Mouse (Mus musculus) myocyte (in vitro differentiated cells): ENCODE results near the gene Chaf1b. TPM values are rescaled to one million over a fixed set of nuclear protein-coding genes. Genes with fewer than 3 reads are reported as not detected.

Experiments
- H3K27me3 ChIP-seq: one replicate; pipeline ENCODE4 v1.6.1; 2011; ENCODE audit not compliant: control insufficient read depth, insufficient read depth, insufficient read length
- H3K36me3 ChIP-seq: one replicate; pipeline ENCODE4 v1.6.1; 2011; ENCODE audit not compliant: control insufficient read depth, insufficient read depth
- H3K4me2 ChIP-seq: one replicate; pipeline ENCODE4 v1.6.1; 2011; ENCODE audit warnings: low read depth, control low read depth
- H3K4me3 ChIP-seq: one replicate; pipeline ENCODE4 v1.5.1; 2011; ENCODE audit warnings: mild to moderate bottlenecking, control low read depth, moderate library complexity
- H3K79me2 ChIP-seq: one replicate; pipeline ENCODE4 v1.6.1; 2011; ENCODE audit not compliant: control insufficient read depth, insufficient read depth
- H3ac ChIP-seq: one replicate; pipeline ENCODE4 v1.6.1; 2011; ENCODE audit not compliant: control insufficient read depth, insufficient read length
- CEBPB ChIP-seq: IDR thresholded peaks from 2 replicates; pipeline ENCODE4 v1.6.1; 2011; ENCODE audit warnings: mild to moderate bottlenecking, moderate library complexity; ENCODE audit not compliant: poor library complexity, insufficient read depth, severe bottlenecking
- E2F4 ChIP-seq: IDR thresholded peaks from one replicate; pipeline ENCODE4 v1.6.1; 2011; ENCODE audit warnings: mild to moderate bottlenecking, control low read depth, moderate library complexity; ENCODE audit not compliant: insufficient read depth
- MAX ChIP-seq: IDR thresholded peaks from one replicate; pipeline ENCODE4 v1.6.1; 2011; ENCODE audit warnings: low read depth, mild to moderate bottlenecking, control low read depth
- MYOD1 ChIP-seq, 3 experiments: IDR thresholded peaks; one replicate each; pipeline ENCODE4 v1.6.1; 2011; ENCODE audit warnings: control low read depth in 2 of 3, low read depth in 2 of 3, mild to moderate bottlenecking in 2 of 3, moderate library complexity in 1 of 3; ENCODE audit not compliant: insufficient read length in 2 of 3, control insufficient read depth in 1 of 3
- MYOG ChIP-seq, 3 experiments: IDR thresholded peaks; one replicate each; pipeline ENCODE4 v1.6.1; 2011; ENCODE audit warnings: control low read depth in 2 of 3, low read depth in 2 of 3, mild to moderate bottlenecking in 2 of 3; ENCODE audit not compliant: insufficient read length in 2 of 3, control insufficient read depth in 1 of 3, insufficient read depth in 1 of 3
- POLR2A ChIP-seq: IDR thresholded peaks from one replicate; pipeline ENCODE4 v1.6.1; 2011; ENCODE audit warnings: low read depth, mild to moderate bottlenecking, control low read depth, moderate library complexity; ENCODE audit not compliant: insufficient read length
- POLR2AphosphoS2 ChIP-seq: IDR thresholded peaks from one replicate; pipeline ENCODE4 v1.6.1; 2011; ENCODE audit warnings: low read depth, control low read depth; ENCODE audit not compliant: insufficient read length
- REST ChIP-seq: IDR thresholded peaks from one replicate; pipeline ENCODE4 v1.6.1; 2011; ENCODE audit warnings: mild to moderate bottlenecking, control low read depth, moderate library complexity; ENCODE audit not compliant: insufficient read depth, insufficient read length
- SRF ChIP-seq: IDR thresholded peaks from one replicate; pipeline ENCODE4 v1.6.1; 2011; ENCODE audit warnings: low read depth; ENCODE audit not compliant: control insufficient read depth, insufficient read length
- TCF12 ChIP-seq: IDR thresholded peaks from one replicate; pipeline ENCODE4 v1.6.1; 2011; ENCODE audit warnings: mild to moderate bottlenecking, control low read depth; ENCODE audit not compliant: poor library complexity, insufficient read depth, severe bottlenecking
- TCF3 ChIP-seq: IDR thresholded peaks from one replicate; pipeline ENCODE4 v1.6.1; 2011; ENCODE audit warnings: low read depth, control low read depth; ENCODE audit not compliant: insufficient read length
- USF1 ChIP-seq: IDR thresholded peaks from one replicate; pipeline ENCODE4 v1.6.1; 2011; ENCODE audit warnings: low read depth, mild to moderate bottlenecking, control low read depth, moderate library complexity
- polyA plus RNA-seq: library from polyadenylated mRNA; unstranded; fragments of >200 nt; fragmentation: generic; extraction: Trizol; gene quantifications from one replicate; pipeline ENCODE4 v1.2.1, GENCODE M21; 2012; ENCODE audit warnings: missing spikeins

Chaf1b gene
- polyA plus RNA-seq, result 7.1 TPM

- TF ChIP-seq TCF12 (no peak), USF1 (no peak), REST (no peak), E2F4 (peak; percentile 71), MYOD1 (IDR thresholded peaks at IDR 0.05; ENCODE audit: control insufficient read depth in 1 of 3, insufficient read length in 2 of 3, low read depth in 2 of 3) (no peak), TCF3 (no peak), MAX (no peak), MYOG (IDR thresholded peaks at IDR 0.05; ENCODE audit: control insufficient read depth in 1 of 3, insufficient read depth in 1 of 3, insufficient read length in 2 of 3, low read depth in 2 of 3) (no peak), SRF (no peak), POLR2AphosphoS2 (no peak), POLR2A (peak; percentile 24), CEBPB (no peak)
These were observed at the start of gene Chaf1b for GRCm38 (mm10) chr16:93883423-93884085. Gene Chaf1b, plus strand, starts transcription at chr16:93883901.

DNA sequence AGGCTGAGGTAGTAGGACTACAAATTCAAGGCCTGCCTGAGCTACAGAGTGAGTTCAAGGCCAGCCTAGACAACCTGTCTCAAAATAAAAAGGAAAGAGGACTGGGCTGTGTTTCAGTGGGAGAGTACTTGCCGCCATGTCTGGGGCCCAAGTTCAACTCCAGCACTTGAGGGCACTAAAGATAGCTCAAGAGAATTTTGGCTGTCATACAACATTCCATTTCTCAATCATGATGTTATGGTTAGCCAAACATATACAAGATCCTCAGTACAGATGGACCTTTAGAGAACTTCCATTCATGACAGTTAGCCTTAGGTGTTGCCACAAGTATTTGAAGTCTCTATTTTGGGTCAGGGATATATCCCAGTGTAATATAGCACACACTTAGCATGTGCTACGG lies 49.6 kb upstream of the Chaf1b start:
- TF ChIP-seq SRF (no peak), MYOD1 (IDR thresholded peaks at IDR 0.05; ENCODE audit: control insufficient read depth in 1 of 3, insufficient read length in 2 of 3, low read depth in 2 of 3) (no peak), USF1 (no peak), MYOG (IDR thresholded peaks at IDR 0.05; ENCODE audit: control insufficient read depth in 1 of 3, insufficient read depth in 1 of 3, insufficient read length in 2 of 3, low read depth in 2 of 3) (no peak), MAX (no peak), POLR2AphosphoS2 (no peak), TCF3 (no peak), POLR2A (no peak)
- Histone ChIP-seq H3K4me3 (no peak overlapping the region), H3K79me2 (peaks cover 66% of the 10 kb centered on the region), H3K4me2 (peak overlapping the region; percentile 93), H3ac (no peak overlapping the region), H3K27me3 (no peaks in the 10 kb centered on the region), H3K36me3 (no peaks in the 10 kb centered on the region)

More at GRCm38 (mm10) chr16:93883423-93884085, at the start of gene Chaf1b:
- H3K4me2 ChIP-seq, result peak within 1 kb of the TSS; percentile 93
- H3K79me2 ChIP-seq, result no peaks in the 10 kb centered on the region
- H3ac ChIP-seq, result peak within 1 kb of the TSS; percentile 24
- H3K4me3 ChIP-seq, result peak within 1 kb of the TSS; percentile 65
- H3K27me3 ChIP-seq, result no peaks in the 10 kb centered on the region
- H3K36me3 ChIP-seq, result no peaks in the 10 kb centered on the region

DNA sequence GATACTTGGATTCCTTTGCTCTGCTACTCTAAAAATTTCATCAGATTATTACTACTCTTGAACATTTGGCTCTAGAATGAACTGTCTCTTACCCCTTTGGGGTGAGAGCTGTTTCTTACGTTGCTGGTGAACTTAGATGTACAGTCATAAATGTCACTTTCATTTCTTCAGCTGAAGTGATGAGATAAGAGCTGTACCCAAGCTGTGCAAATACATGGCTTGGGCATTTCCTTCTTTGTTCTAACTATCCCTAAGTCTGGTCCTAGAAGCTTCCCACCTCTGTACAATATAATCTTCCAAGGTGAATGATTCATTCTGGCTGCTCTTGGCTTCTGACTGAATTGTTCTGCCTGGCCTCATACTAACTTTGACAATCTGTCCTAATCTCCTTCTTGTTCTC lies 44.7 kb upstream of the Chaf1b start:
- H3K79me2 ChIP-seq, result peaks cover 90% of the 10 kb centered on the region
- no peak for TF ChIP-seq REST
- TF ChIP-seq MYOG (IDR thresholded peaks at IDR 0.05; ENCODE audit: control insufficient read depth in 1 of 3, insufficient read depth in 1 of 3, insufficient read length in 2 of 3, low read depth in 2 of 3), result no peak
- no peak for TF ChIP-seq POLR2AphosphoS2
- TF ChIP-seq CEBPB, result no peak
- TF ChIP-seq MYOD1 (IDR thresholded peaks at IDR 0.05; ENCODE audit: control insufficient read depth in 1 of 3, insufficient read length in 2 of 3, low read depth in 2 of 3), result no peak
- no peak for TF ChIP-seq TCF3
- no peak for TF ChIP-seq POLR2A
- no peak for TF ChIP-seq SRF
- no peak for TF ChIP-seq MAX
- TF ChIP-seq E2F4, result no peak
- TF ChIP-seq TCF12, result no peak
- TF ChIP-seq USF1, result no peak
- H3K4me2 ChIP-seq, result no peak overlapping the region
- no peaks in the 10 kb centered on the region for H3K36me3 ChIP-seq
- no peak overlapping the region for H3ac ChIP-seq
- no peaks in the 10 kb centered on the region for H3K27me3 ChIP-seq
- no peak overlapping the region for H3K4me3 ChIP-seq

- Histone ChIP-seq H3K4me3 (no peak overlapping the region), H3K36me3 (peaks cover 66% of the 10 kb centered on the region), H3K79me2 (peaks cover 5% of the 10 kb centered on the region), H3ac (no peak overlapping the region), H3K27me3 (no peaks in the 10 kb centered on the region), H3K4me2 (no peak overlapping the region)
- TF ChIP-seq REST, result peak; percentile 51
- no peak for TF ChIP-seq E2F4
- no peak for TF ChIP-seq TCF12
These were observed 33.2 kb upstream of the Chaf1b start for GRCm38 (mm10) chr16:93850527-93850926.

GRCm38 (mm10) chr16:93859967-93860366 lies 23.7 kb upstream of the Chaf1b start:
- H3ac ChIP-seq, result no peak overlapping the region
- no peaks in the 10 kb centered on the region for H3K79me2 ChIP-seq
- peaks cover 53% of the 10 kb centered on the region for H3K36me3 ChIP-seq
- H3K27me3 ChIP-seq, result no peaks in the 10 kb centered on the region
- H3K4me3 ChIP-seq, result no peak overlapping the region
- TF ChIP-seq REST (no peak), POLR2A (no peak), MYOD1 (IDR thresholded peaks at IDR 0.05; ENCODE audit: control insufficient read depth in 1 of 3, insufficient read length in 2 of 3, low read depth in 2 of 3) (no peak), SRF (no peak), USF1 (no peak), MYOG (IDR thresholded peaks at IDR 0.05; ENCODE audit: control insufficient read depth in 1 of 3, insufficient read depth in 1 of 3, insufficient read length in 2 of 3, low read depth in 2 of 3) (no peak), E2F4 (no peak)
- H3K4me2 ChIP-seq, result no peak overlapping the region
